Mouse (Mus musculus): ENCODE measurements around the gene Fam234a.

- TF ChIP-seq CTCF (IDR thresholded peaks at IDR 0.05; ENCODE audit: borderline replicate concordance, insufficient read depth, low read depth, low read length): no peak
- no peak for TF ChIP-seq POLR2A (IDR thresholded peaks at IDR 0.05; ENCODE audit: borderline replicate concordance, insufficient read depth, low read length)
These were observed 40.7 kb downstream of the Fam234a start for GRCm38 (mm10) chr17:26203321-26203811.

Data from cerebellum, adult 2 months (tissue).